7 mouse cellular contexts compared by ENCODE assay signal in the genomic region with DNA sequence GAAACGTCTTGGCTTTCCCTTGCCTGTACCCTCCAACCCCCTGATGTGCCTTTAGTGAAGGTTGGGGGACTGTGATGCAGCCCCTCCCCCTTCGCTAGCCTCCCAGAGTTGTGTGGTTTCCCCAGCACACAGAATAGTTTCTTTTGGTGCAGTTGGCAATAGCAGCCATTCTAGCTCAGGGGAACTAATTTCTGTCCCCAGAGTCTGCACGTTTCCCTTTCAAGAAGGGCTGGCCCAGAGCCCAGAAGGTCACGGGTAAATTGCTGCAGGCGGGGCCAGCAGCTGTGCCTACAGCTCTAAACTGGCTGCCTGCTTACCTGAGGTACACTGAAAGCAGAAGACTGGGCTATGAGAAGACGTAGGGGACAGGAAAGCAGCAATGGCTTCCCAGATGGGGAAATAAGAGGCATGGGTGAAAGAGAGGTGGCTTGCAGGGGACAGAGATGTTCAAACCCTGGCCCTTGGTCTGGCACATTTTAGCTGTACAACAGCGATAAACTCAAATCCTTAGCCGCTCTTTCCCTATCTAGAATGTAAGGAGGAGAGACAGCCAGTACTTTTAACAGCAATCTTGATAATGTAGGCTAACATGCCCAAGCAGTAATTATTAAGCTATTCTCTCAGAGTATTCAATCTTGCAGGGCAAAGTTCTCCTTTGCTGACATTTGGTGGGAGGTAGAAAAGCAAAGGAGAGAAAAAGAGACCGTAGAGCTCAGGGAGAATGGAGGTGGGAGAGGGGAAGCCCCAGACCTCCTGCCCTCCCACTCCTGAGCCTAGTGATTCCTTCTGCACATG. TPM values are rescaled to one million over a fixed set of nuclear protein-coding genes. Genes with fewer than 3 reads are reported as not detected.
DNase-seq lines count a peak whose midpoint lies in the region; ATAC-seq lines count a peak whose summit lies in the region.

No protein-coding gene starts in this region.

- ATAC-seq in hematopoietic stem cell, adult 5-6 weeks (replicated peaks in 1 of 2; ENCODE audit: insufficient read depth in 1 of 2, low FRiP score in 2 of 2, low TSS enrichment in 1 of 2, low read depth in 1 of 2, poor library complexity in 2 of 2, severe bottlenecking in 2 of 2), result peak; percentile 87 to 91

- DNase-seq in adrenal gland, postnatal 10 days, result peak; percentile 91
- DNase-seq in cerebellum, postnatal 36 days, result peak; percentile 7 to 16
- peak; percentile 40 to 48 for DNase-seq in frontal cortex, postnatal 14 days (ENCODE audit: low spot score in 2 of 2)
- peak; percentile 14 to 35 for DNase-seq in layer of hippocampus, adult 8-10 months (ENCODE audit: low spot score in 2 of 2)
- DNase-seq in lung, postnatal 4 days, result peak; percentile 79 to 83
- peak; percentile 60 for DNase-seq in right cerebral cortex, postnatal 14 days

RNA-seq across cellular contexts. Expression of gene Lmcd1, which starts 0.9 kb away (rescaled TPM):
- total RNA-seq in adrenal gland, postnatal 10 days (2021), result 10 to 100 TPM; 12.8 to 18.1 TPM
- total RNA-seq in hematopoietic stem cell, adult 5-6 weeks (2017), result 1.6 and 2.5 TPM in 2 replicates
- 1 to 10 TPM; 6.1 to 8.3 (median 7.2) TPM for total RNA-seq in layer of hippocampus, adult 8-10 months (2022)

Comparison
In these comparisons a context has a peak if more than half of its experiments do, and no peak if none do; other contexts are left out.
1. Peak in every context shown above with its lines: DNase-seq and ATAC-seq.
2. DNase-seq: peak in every context shown above with its lines; median percentile 91 in adrenal gland, postnatal 10 days; 81 in lung, postnatal 4 days; 60 in right cerebral cortex, postnatal 14 days; 44 in frontal cortex, postnatal 14 days; 24 in layer of hippocampus, adult 8-10 months; 12 in cerebellum, postnatal 36 days.